Mouse (Mus musculus): ENCODE results near the gene Antxr1.

Antxr1 gene

DNA sequence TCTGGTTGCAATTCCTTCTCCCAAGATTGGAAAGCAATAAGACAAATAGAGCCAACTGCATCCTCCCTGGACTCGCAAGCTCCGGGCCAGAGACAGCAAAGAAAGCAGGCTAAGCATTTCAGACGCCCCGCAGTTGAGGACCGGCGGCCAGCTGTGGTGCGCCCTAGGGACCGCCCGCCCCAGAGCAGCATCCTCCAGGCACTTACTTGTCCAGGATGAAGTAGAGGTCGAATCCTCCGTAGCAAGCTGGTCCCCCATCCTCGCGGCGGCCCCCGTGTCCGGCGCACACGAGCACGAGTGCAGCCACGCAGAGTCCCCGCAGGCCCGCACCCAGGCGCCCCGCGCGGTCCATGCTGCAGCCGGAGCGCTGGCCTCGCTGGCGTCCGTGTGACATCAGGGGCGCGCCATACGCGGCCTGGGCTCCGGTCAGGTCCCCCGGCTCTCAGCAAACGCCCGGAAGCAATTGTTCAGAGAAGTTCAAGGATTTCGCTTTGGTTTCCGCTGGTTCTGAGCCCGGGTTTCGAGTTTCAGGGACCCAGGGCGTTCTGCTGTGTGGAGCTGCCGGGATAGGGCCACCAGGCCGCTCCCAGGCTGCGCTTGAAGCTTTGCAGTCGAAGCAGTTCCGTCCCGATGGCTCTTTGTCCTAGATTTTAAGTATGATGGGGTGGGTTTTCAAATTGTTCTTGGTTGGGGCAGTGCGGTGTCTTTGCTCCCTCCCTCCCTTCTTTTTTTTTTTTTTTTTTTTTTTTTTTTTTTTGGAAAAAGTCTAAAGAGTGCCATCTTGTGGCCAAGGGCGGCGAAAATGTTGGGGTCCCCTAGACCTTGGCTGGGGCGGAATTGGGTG lies at the start of gene Antxr1:
Gene Antxr1 (minus strand): TSS at position 731 of the 844 bp plus-strand sequence.
- in situ Hi-C loops (cut with MboI) = no loop called here

DNA sequence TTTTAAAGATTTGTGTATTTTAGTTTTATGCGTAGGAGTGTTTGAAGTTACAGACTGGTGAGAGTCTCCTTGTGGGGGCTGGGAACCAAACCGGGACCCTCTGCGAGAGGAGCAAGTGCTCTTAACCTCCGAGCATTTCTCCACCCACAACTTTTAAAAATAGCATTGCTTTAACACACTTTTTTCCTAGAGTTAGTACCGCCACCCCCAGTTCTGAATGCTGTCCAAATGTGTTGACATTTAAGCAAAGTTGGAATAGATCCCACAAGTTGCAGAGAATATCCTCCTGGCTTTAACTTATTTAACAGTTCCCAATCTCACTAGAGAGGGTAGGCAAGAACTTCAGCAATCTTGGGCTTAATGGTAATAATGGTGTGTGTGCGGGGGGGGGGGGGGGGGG lies 49.1 kb upstream of the Antxr1 start:
- in situ Hi-C loops (cut with MboI) = no loop called here

DNA sequence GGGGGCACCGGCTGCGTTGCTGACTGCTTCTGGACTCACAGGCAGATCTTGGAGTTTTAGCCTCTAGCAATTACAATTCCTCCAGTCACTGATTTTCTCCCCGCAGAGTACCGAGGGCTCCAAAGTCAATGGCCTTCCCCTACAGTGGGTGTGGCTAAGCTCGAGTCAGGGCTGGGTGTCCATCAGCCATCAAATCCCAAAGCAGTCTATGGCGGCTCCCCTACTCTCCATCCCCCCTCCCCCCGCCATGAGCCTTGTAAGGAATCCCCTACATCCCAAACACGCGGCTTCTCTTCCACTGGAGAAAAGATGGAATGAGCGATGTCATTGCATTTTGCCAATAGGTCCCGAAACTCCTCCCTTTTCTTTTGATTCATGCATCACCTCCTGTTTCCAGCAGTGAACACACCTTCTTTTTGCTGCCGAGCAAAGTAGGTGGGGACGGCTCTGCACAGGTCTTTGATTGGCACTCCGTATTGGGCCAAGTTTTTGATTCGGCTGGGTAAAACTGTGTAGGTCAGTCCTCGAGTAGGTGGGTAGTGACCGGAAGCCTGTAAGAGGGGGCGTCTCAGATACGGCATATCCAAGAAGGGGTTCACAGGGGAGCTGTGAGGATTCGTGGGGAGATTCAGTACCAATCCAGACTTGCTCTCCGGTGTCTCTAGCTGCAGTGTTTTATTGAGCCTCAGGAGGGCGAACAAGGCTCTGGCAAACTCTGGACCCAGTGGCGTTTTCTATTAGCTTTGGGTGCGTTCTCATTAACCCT lies 48.5 kb upstream of the Antxr1 start:
- in situ Hi-C loops (cut with MboI) = no loop called here

DNA sequence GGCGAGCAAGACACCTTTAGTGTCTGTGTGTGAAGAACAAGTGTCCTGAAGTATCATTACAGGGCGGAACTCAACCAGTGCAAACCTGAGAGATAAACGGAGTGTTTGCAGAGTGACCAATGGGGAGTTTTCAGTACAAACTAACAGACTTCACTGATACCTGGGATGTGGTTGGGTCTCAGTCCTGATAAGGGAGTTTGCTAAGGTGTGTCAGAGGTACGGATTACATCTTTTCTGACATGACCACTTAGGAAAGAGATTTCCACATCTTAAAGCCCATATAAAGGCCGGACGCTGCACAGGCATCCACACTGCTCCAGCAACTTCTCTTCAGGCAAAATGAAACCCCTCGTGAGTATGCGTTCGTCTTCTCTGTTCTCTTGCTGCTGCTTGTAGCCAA lies 37.4 kb upstream of the Antxr1 start, which contains the start of gene Gkn2:
Gene Gkn2 (plus strand): TSS at position 301 of the 400 bp plus-strand sequence.
- in situ Hi-C loops (cut with MboI) = no loop called here

DNA sequence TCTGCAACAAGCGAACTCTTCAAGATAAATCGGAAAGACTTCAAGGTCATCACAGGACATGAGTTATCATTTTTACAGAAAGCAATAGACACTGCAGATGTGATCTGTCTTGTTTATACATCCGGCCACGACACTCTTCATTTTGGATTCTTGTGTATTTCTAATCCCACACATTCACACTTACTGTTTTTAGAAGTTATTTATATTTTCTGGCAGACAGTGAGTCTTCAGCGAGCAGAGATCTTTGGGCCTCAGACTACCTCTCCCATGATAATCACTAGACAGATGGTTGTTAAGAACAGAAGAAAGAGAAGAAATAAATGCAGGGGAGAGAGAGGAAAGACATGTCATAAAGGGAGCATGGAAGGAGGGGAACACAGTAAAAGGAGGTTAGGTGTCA lies 33.6 kb upstream of the Antxr1 start:
- in situ Hi-C loops (cut with MboI) = no loop called here

DNA sequence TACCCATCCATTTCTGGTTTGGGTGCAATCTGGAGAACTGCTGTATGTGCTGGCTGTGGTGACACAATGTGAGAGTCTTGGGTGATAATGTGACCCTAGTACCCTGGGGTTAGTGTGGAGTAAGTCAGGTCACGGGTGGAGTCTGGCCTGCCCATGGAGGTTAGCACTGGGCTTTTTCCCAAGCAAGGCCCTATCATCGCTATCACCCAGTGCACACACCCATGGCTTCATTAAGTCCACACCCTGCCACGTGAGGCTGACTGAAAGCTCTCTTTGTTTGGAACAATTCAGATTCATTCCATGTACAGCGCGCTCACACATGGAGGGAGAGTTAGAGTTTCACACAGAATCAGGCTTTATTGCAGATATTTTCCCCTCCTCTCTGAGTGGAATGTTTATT lies 18.8 kb upstream of the Antxr1 start:
- in situ Hi-C loops (cut with MboI) = no loop called here

DNA sequence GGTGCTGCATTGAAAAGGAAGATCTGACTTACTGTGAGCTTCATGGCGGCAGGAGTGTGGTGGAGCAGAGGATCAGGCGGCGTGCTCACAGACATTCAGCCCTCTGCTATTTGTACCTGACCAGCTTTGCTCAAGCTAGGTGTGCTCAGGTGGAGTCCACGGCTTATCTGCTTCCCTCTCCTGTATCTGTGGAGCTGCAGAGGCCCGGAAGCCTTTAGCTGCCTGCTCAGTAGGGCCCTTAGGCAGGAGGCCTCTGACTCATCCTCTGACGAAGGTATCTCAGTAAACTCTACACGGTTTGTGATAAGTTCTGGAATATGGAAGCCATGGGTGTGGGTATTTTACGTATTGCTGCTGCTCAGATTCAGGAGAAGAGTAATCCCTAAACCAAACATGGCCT lies 15.2 kb upstream of the Antxr1 start, which contains the start of gene Gkn1:
Gene Gkn1 (minus strand): TSS at position 114 of the 400 bp plus-strand sequence.
- in situ Hi-C loops (cut with MboI) = no loop called here

DNA sequence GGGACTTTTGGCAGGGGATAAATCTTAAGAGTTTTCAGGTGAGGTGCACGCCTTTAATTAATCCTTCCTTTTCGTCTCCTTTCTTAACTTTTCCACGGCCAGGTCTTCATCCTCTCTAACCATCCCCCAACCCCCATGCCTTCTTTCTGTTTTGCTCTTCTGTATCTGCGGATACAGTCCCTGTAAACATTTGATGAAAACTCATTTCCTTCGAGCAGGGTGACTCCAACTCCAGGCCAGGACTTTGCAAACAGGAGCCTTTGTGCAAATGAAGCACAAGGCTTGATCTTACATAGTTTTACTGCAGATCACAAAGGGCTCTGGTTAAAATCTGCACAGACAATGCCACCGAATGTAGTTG lies 294 bp upstream of the Antxr1 start:
- in situ Hi-C loops (cut with MboI) = no loop called here

DNA sequence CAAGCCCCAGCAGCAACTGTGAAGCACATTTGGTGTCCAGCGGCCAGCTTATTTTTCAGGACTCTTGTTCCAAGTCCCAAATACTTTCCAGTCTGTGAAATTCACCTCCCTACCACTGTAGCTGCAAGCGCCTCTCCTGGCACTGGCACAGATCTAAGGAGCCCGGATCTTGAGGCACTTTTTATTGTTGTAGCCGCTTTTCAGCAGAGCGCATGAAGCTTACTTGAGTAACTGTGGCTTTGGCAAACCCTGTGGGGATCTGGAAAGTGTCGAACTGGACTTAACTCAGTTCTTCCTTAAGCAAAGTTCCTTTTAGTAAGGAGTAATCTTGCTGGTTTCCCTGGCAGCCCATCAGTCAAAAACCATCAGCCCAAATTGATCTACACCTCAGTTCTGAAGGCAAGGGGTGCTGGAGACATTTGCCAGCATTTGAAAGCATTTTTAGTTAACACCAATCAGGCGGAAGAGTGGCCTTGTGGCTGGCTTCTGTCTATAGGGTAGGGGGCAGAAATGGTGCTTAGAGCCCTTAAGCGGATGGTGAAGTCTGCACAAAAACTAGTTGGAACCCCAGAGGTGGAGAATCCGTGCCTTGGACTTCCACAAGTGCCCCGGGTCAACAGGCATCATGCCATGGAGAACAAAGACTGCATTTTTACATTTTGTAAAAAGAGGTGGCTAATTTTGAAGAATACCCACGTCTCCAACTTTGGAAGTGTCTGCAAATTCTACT lies 1.1 kb downstream of the Antxr1 start:
- in situ Hi-C loops (cut with MboI) = no loop called here

DNA sequence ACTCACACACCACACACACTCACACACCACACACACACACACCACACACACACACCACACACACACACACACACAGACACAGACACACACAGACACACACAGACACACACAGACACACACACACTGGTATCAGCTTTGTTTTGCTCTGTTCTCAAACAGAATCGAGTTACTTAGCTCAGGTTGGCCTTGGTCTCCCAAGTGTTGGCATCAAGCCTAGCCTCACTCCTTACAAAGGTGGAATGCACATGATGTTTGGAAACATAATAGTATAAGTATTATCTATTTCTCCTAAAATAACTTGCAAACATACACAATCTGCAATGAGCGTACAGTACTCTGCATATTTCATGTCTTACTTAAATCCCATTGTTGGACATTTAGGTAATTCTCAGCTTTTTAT lies 3.2 kb downstream of the Antxr1 start:
- in situ Hi-C loops (cut with MboI) = no loop called here

DNA sequence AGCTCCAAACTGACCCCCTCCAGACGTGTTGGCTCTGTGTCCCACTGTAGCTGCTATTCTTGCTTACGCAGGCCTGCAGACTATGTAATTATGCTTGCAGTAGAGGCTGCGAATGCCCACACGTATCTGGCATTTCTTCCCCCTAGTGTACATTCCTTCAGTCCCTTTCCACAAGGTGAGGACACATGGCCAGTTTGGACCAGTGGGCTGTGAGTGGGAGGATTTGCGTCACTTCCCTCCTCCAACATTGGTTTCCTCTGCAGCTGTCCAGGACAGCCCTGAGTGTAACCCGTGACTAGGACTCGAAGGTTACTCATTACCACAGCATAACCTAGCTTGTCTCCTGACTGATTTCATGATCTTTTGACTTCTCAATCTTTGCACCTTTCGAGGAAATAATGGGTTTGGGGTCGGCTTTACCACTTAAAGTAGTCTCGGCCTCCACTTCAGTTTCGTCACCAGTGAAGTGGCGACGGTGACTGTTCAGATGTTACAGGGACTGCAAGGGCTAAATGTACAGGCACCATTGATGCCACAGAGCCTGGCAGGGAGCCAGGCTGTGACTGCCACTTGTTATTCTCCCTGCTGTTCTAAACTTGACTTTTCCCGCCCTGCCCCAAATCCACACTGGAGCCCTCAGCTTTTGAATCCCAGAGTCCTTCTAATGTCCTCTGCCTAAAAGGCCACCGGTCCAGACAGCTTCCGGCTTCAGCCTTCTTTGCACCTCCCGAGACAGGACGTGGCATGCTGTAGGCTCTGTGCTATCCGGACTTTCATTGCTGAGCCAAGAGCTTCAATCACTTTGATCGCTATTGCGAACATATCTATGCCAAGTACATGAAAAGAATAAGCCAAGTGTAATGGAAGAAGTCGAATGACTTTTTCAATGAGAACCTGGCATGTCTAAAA lies 7.1 kb downstream of the Antxr1 start:
- in situ Hi-C loops (cut with MboI) = loop anchor here (10.0 kb wide), 1 partner anchor 224 kb away; the partner anchor contains the start of gene D6Ertd527e

DNA sequence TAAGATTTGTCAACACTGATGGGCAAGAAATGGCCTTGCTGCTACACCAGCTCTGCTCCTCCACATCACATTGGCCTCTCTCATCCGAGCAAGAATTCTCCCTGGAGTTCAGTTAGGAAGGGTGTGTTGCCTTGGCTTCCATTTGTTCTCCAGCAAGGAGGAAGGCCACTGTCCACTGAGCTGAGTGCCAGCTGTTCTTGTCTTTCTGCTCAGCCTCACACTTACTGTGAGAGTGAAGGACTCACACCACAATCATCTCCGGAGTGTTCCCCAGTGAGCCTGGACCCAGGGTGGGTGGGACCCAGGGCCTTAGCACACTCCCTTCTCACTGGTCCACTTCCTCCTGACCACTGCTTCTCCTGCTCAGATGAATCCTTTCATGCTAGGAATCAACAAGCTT lies 8.7 kb downstream of the Antxr1 start:
- in situ Hi-C loops (cut with MboI) = loop anchor here (10.0 kb wide), 1 partner anchor 222 kb away; the partner anchor contains the start of gene D6Ertd527e

DNA sequence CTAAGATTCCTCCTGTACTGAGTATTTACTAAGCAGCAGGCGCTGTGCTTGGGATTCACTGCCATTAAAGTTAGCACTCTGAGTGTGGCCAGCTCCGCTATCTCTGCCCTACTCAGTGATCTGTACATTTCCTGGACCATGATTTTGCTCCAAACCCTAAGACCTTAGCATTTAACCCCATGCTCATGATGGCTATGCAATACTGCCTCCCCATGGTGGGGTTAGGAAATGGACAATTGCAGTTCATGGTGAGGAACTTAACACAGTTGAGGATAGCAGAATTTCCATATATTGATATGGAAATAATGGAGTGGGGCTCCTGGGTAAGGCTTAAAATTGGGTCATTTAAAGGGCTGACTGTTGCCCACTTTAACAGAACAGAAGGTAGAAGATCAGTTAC lies 12.2 kb downstream of the Antxr1 start:
- in situ Hi-C loops (cut with MboI) = loop anchor here (10.0 kb wide), 1 partner anchor 219 kb away; the partner anchor contains the start of gene D6Ertd527e

DNA sequence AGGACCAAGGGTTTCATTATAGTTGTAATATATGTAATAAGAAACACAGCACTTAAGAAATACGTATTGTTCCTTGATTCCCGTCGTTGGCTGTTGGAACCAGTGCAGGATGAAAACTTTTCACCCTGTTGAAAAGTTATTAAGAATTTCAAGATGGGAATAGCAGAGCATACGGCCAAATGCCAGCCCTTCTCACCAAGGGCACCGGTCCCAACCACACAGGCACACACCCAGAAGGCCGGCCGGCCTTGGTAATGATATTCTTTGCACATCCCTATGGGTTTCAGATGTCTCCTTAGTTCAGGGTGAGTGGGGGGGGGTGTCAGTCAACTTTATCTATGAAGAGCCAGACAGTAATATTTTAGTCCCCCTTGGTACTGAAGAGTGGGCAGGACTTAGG lies 17.0 kb downstream of the Antxr1 start:
- in situ Hi-C loops (cut with MboI) = no loop called here

DNA sequence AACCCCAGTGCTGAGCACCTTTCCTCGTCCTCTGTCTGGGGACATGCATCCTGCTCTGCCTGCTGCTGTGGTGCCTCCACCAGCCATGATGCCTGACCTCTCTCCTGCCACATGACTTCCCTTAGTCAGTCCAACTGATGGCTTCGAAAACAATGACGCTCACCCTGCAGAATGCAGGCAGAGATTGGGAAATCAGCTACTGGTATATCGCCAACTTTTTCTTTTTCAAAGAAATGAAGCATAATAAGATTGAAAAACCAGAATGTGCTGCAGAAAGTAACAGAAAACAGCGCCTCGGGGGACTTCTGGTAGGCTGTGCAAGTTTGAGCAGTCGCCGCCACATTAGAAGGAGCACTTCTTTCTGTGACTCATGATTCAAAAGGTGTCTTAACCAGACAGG lies 18.7 kb downstream of the Antxr1 start:
- in situ Hi-C loops (cut with MboI) = no loop called here

DNA sequence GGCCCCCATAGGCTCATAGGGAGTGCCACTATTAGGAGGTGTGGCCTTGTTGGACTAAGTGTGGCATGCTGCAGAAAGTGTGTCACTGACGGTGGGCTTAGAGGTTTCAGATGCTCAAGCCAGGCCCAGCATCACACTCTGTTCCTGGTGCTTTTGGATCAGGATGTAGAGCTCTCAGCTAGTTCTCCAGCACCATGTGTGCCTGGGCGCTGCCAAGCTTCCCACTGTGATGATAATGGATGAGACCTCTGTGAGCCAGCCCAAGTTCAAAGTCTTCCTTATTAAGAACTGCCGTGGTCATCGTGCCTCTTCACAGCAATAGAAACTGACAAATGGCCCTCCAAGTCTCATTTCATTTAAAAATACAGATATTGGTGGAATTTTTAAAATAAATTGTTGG lies 22.9 kb downstream of the Antxr1 start:
- in situ Hi-C loops (cut with MboI) = no loop called here

DNA sequence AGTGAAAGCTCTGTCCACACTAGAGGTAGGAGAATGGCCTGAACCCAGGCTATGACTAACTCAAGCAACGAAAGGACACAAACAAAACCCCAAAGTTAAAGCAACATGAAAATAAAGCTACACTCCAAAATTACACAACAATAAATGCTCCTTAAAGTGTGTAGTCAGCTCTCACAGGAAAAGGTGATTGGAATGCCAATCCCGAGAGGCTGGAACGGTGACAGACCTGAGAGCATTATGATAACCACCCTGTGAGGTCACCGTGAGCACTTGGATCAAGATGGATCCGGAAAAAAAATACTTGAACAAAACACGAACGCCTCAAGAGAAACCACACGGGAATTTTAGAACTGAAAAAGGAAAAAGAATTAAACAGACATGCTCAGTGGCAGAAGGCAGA lies 31.1 kb downstream of the Antxr1 start:
- in situ Hi-C loops (cut with MboI) = no loop called here

DNA sequence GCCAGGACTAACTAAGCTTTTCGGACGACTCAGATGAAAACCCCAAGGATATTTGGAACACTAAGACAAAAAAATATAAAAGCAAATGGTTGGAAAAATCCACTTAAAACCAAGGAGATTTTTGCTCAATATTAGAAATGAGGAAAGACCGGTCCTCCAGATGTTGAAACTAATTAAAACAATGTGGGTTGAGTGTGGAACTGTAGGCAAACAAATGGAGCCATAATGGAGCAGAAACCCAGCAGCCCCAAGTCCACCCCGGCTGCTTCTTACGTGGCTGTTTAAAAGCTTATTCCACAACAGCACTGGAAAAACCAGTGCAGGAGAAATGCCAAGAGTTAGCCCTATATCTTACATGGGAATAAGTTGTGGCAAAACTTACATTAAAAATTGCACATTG lies 32.9 kb downstream of the Antxr1 start:
- in situ Hi-C loops (cut with MboI) = no loop called here

DNA sequence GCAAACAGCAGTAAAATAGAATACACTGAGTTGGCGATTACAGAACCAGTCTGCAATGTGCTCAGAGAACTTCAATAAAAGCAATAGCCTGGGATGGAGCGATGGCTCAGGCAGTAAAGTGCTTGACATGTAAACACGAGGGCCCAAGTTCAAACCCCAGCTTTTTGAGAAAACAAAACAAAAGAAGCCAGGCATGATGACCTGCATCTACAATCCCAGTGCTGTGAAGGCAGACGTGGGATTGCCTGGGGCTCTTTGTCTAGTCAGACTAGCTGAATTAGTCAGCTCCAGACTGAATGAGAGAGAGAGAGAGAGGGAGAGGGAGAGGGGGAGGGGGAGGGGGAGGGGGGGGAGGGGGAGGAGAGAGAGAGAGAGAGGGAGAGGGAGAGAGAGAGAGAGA lies 33.6 kb downstream of the Antxr1 start:
- in situ Hi-C loops (cut with MboI) = no loop called here

DNA sequence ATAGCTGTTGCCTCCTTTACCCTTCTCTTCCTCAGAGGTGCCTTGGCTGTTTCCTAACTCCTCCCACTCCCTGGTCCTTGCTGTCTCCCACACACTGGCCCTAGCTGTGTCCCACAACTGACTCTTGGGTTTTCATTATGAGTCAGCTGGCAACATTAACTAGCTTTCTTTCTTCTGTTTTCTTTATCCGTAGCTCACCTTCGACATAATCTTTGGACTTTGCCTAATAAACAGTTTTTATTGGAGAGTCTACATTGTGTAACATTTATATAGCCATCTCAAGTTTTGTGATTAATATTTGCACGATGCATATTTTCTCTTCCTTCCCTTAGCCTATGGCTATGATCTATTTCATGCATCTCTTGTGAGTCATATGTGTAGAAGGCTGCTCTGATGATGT lies 40.7 kb downstream of the Antxr1 start:
- in situ Hi-C loops (cut with MboI) = no loop called here

Data from mature B cell (primary cell).